8 mouse cellular contexts compared by ENCODE assay signal in genomic region chr1:160080800-160081436, GRCm38 (mm10). TPM values are rescaled to one million over a fixed set of nuclear protein-coding genes. Genes with fewer than 3 reads are reported as not detected.
DNase-seq lines count a peak whose midpoint lies in the region; ATAC-seq lines count a peak whose summit lies in the region.

No protein-coding gene starts in this region.

- H3K4me3 ChIP-seq in embryonic facial prominence, embryonic 11.5 days (ENCODE audit: low read depth, low read length) = no peak overlapping the region
- H3K4me3 ChIP-seq in liver, embryonic 11.5 days (ENCODE audit: low read depth, low read length) = no peak overlapping the region

- peak; percentile 90 for DNase-seq in CD4-positive, CD25-positive, alpha-beta regulatory T cell, adult 2 months (ENCODE audit: low read depth, low spot score)
- DNase-seq in adrenal gland, postnatal 36 days = peak; percentile 75 to 76
- peak; percentile 86 for DNase-seq in embryonic facial prominence, embryonic 11.5 days (ENCODE audit: low spot score)
- DNase-seq in heart, adult 8-10 months (ENCODE audit: low spot score) = peak; percentile 86
- peak; percentile 89 for DNase-seq in kidney, postnatal 10 days
- DNase-seq in liver, embryonic 11.5 days (ENCODE audit: low spot score) = peak; percentile 64
- peak; percentile 86 for DNase-seq in neural tube, embryonic 10.5 days (ENCODE audit: extremely low spot score, low spot score)
- DNase-seq in telencephalon, adult 2 months (ENCODE audit: low read depth, low spot score) = peak; percentile 19

- no peak overlapping the region for H3K4me2 ChIP-seq in embryonic facial prominence, embryonic 11.5 days (ENCODE audit: low read depth, low read length)
- H3K4me2 ChIP-seq in liver, embryonic 11.5 days = no peak overlapping the region

- no peak overlapping the region for H3K27ac ChIP-seq in embryonic facial prominence, embryonic 11.5 days (replicated peaks; ENCODE audit: low read depth, low read length)
- H3K27ac ChIP-seq in liver, embryonic 11.5 days (ENCODE audit: low read depth, low read length) = no peak overlapping the region

- ATAC-seq in embryonic facial prominence, embryonic 11.5 days (replicated peaks; ENCODE audit: insufficient number of reproducible peaks, low FRiP score, low TSS enrichment, low read depth) = 0 out of 2 replicates have a peak, but pooled peaks have one; percentile 26
- ATAC-seq in liver, embryonic 11.5 days (replicated peaks; ENCODE audit: low FRiP score) = no peak

- no peak overlapping the region for H3K9ac ChIP-seq in embryonic facial prominence, embryonic 11.5 days (replicated peaks; ENCODE audit: low read length)
- H3K9ac ChIP-seq in liver, embryonic 11.5 days (ENCODE audit: low read depth, low read length) = no peak overlapping the region

- H3K27me3 ChIP-seq in embryonic facial prominence, embryonic 11.5 days (ENCODE audit: control insufficient read depth, insufficient read depth, low read length) = no peaks in the 10 kb centered on the region
- H3K27me3 ChIP-seq in liver, embryonic 11.5 days (replicated peaks; ENCODE audit: control insufficient read depth, insufficient read depth, low read length) = no peaks in the 10 kb centered on the region

- no peaks in the 10 kb centered on the region for H3K9me3 ChIP-seq in embryonic facial prominence, embryonic 11.5 days (replicated peaks; ENCODE audit: control insufficient read depth, low read length)
- H3K9me3 ChIP-seq in liver, embryonic 11.5 days (ENCODE audit: control insufficient read depth, low read length) = no peaks in the 10 kb centered on the region

- WGBS in embryonic facial prominence, embryonic 11.5 days = 27% methylated on average over 2 of the region's 2 CpGs
- 24% methylated on average over 2 of the region's 2 CpGs for WGBS in liver, embryonic 11.5 days

- no peaks in the 10 kb centered on the region for H3K4me1 ChIP-seq in embryonic facial prominence, embryonic 11.5 days (ENCODE audit: control insufficient read depth, insufficient read depth, low read length)
- 0 out of 2 replicates have a peak, but pooled peaks cover 2% of the 10 kb centered on the region for H3K4me1 ChIP-seq in liver, embryonic 11.5 days (replicated peaks; ENCODE audit: control insufficient read depth, insufficient read depth, low read length)

- no peaks in the 10 kb centered on the region for H3K36me3 ChIP-seq in embryonic facial prominence, embryonic 11.5 days (replicated peaks; ENCODE audit: control insufficient read depth, insufficient read depth, low read depth, low read length)
- H3K36me3 ChIP-seq in liver, embryonic 11.5 days (ENCODE audit: control insufficient read depth, insufficient read depth, low read length) = no peaks in the 10 kb centered on the region

RNA-seq across cellular contexts. Expression of gene 4930523C07Rik, which starts 36.7 kb away (rescaled TPM):
- 10 to 100 TPM; 10.7 to 20.6 TPM for total RNA-seq in adrenal gland, postnatal 36 days (2021)
- polyA plus RNA-seq in embryonic facial prominence, embryonic 11.5 days (2014; fragmentation: Nextera tagmentation; extraction: Ambion mirVana) = 2.9 and 3.5 TPM in 2 replicates
- 10 to 100 TPM; 19.6 to 23.7 (median 20.2) TPM for total RNA-seq in heart, adult 8-10 months (2022)
- 13.2 and 19.0 TPM in 2 replicates for polyA plus RNA-seq in liver, embryonic 11.5 days (2014; fragmentation: Nextera tagmentation; extraction: Ambion mirVana)

Comparison
In these comparisons a context has a peak if more than half of its experiments do, and no peak if none do; other contexts are left out.
1. DNase-seq: peak in every context shown above with its lines; median percentile 90 in CD4-positive, CD25-positive, alpha-beta regulatory T cell, adult 2 months; 89 in kidney, postnatal 10 days; 86 in embryonic facial prominence, embryonic 11.5 days; 86 in heart, adult 8-10 months; 86 in neural tube, embryonic 10.5 days; 76 in adrenal gland, postnatal 36 days; 64 in liver, embryonic 11.5 days; 19 in telencephalon, adult 2 months.